Mouse (Mus musculus): Measurements from ENCODE around the gene Acvr1b.
A peak's percentile ranks its signal among the peaks of the same experiment; 100 is the strongest.

The Acvr1b gene

DNA sequence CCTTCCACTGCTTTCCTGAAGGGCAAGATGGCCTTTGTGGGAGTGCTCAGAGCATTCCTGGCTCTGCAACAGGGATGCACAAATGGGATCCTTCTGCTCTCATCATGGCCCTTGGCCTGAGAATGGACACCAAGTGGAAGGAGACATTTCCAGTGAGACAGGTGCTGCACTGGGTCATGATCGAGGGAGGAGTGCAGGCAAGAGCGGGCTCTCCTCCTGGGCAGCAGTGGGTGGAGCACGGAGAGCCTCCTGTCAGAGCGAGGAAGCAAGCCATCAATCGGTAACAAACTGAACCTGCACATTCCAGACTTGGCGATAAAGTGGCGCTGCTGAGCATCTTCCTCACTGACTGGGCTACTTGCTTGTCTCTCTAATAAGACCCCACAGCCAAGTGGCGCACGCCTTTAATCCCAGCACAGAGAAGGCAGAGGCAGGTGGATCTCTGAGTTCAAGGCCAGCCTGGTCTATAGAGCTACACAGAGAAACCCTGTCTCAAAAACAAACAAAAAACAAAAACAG is 27.0 kb downstream of the Acvr1b start:
- no peak for DNase-seq

DNA sequence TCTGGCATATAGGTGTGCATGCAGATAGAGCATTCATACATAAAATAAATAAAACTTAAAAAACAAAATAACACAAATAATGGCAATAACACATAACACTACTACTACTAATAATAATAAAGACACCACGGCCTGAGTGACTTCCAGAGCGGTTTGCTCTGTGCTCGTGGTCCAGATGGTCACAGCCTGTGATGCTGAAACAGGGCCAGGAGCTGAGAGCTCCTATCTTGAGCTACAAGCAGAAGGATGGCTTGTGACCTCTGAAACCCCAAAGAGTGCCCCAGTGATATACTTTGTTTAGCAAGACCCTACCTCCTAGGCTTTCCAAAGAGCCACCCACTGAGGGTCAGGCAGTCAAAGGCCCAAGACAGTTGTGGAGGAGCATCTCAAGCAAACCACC is 27.5 kb downstream of the Acvr1b start:
- no peak for DNase-seq

DNA sequence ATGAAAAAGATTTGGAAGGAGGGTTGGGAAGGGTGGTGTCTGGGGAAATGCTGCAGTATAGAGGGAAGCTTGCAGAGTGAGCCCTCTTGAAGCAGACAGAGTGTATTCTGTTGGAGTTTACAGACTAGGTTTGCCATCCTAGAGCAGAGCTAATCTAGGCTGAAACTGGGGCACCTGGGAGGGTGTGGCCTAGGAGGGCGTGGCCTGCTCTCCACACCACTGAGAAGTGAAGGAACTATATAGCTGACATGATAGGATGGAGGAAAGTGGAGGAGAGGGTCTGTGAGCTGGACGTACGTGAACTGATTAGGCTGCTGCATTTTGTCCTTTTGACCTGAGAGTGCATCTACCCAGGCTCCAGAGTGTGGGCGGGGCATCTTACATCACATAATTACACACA is 29.8 kb downstream of the Acvr1b start:
- DNase-seq = no peak

DNA sequence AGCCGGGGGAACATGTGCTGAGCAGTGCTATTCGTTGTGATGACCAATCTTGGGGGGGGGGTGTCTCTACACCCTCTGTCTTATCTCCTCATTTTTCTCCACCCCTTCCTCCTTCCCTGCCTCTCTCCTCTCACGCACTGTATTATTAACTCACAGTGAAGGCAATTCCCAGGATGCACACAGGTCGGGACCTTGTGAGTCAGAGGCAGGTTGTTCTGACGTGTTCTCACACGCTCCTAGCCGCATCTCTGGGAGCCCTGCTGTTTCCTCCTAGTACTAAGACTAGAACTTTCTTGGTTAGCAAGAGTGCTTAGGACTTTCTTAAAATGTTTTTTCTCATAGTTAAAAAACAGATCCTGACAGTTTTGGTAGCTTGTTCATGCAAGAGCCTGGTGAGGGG is 30.9 kb downstream of the Acvr1b start:
- DNase-seq = no peak

- DNase-seq = no peak
Observed at GRCm38 (mm10) chr15:101210228-101210627, 36.4 kb downstream of the Acvr1b start.

DNA sequence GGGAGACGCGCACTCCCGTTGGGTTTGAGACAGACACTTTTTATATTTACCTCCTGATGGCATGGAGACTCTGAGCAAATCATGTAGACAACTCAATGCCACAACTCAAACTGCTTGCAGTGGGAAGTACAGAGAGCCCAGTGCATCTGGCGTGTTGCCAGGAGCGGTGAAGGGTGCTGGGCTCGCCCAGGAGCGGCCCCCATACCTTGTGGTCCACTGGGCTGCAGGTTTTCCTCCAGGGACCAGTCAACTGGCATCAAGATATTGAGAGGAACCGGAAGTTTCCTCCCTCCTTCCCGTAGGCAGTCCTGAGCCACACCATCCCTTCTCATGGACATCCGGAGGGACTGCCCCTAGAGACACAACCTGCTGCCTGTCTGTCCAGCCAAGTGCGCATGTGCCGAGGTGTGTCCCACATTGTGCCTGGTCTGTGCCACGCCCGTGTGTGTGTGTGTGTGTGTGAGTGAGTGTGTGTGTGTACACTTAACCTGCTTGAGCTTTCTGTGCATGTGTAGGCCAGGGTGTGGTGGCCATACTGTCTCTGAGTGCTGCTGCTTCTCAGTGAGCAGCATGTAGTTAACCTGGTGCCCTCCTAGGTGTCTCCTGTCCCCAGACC is 37.2 kb downstream of the Acvr1b start:
- DNase-seq = no peak

GRCm38 (mm10) chr15:101212435-101212834 is 38.6 kb downstream of the Acvr1b start:
- DNase-seq = no peak

- no peak for DNase-seq
Observed at GRCm38 (mm10) chr15:101215136-101215535, 41.3 kb downstream of the Acvr1b start.

- no peak for DNase-seq
Observed at GRCm38 (mm10) chr15:101216036-101216435, 42.2 kb downstream of the Acvr1b start.

DNA sequence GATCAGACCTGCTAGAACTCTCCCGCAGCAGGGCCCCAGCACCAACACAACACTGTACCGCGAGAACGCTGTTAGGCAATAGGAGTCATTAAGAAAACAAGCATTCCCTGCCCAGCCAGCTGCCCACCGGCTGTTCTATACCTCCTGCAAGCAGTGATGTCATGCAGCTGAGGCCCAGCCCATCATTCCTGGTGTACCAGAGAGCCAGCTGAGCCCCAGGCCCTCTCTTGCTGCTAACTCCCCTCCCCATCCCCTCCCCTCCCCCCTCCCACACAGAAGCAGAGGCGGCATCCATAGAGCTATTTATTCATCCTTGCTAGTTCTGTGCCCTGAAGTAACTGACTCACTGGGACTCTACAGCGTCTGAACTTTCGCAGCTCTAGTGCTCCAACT is 47.0 kb downstream of the Acvr1b start:
- DNase-seq = no peak

DNA sequence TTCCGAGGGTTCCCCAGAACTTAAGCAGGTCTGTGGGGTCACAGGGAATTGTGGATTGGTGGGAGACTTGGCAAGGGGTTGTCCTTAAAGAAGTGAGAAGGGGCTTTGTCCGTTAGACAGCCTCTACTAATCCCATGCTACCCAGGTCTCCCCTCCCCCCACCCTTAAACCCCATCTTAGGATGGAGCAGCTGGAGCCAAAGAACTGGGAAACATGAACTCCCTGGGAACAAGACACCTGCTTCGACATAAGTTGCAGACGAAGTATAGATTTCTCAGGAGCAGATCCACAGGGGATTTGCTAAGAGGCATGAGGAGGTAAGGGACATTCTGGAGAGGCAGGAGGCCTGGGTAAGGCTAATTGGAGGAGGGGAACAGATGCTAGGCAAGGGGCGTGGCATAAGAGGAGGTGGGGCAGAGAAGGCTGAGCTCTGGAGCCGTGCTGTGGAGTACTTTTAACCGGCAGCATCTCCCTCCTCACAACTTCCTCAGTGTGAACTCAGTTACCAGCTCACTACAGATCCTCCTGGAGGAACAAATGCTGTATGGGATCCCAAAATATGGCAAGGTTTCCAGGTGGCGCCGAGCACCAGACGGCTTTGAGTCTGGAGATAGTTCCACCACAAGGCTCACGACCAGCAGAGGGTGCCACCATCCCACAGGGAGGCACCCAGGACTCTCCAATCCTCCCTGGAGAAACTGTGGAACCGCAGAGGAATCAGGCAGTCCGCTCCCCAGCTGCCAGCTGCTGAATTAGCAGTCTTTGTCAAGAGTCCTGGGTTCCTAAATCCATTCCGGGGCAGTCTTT is 47.6 kb downstream of the Acvr1b start:
- DNase-seq = peak; percentile 51 to 59

GRCm38 (mm10) chr15:101222897-101223482 is 49.1 kb downstream of the Acvr1b start:
- DNase-seq = no peak

- DNase-seq = no peak
Observed at GRCm38 (mm10) chr15:101223596-101223995, 49.7 kb downstream of the Acvr1b start.

GRCm38 (mm10) chr15:101224006-101224906 is 50.4 kb downstream of the Acvr1b start, which contains the start of gene Grasp:
TSS of gene Grasp (plus strand) at chr15:101224188.
- DNase-seq = peak; percentile 66 to 71

- no peak for DNase-seq
Observed at GRCm38 (mm10) chr15:101224977-101225376, 51.1 kb downstream of the Acvr1b start.

- DNase-seq = no peak
Observed at GRCm38 (mm10) chr15:101227971-101228370, 54.1 kb downstream of the Acvr1b start.

- DNase-seq = no peak
Observed at GRCm38 (mm10) chr15:101228866-101229590, 55.2 kb downstream of the Acvr1b start.

GRCm38 (mm10) chr15:101230503-101230902 is 56.6 kb downstream of the Acvr1b start:
- DNase-seq = no peak

- no peak for DNase-seq
Observed at GRCm38 (mm10) chr15:101230995-101231647, 57.3 kb downstream of the Acvr1b start.

DNA sequence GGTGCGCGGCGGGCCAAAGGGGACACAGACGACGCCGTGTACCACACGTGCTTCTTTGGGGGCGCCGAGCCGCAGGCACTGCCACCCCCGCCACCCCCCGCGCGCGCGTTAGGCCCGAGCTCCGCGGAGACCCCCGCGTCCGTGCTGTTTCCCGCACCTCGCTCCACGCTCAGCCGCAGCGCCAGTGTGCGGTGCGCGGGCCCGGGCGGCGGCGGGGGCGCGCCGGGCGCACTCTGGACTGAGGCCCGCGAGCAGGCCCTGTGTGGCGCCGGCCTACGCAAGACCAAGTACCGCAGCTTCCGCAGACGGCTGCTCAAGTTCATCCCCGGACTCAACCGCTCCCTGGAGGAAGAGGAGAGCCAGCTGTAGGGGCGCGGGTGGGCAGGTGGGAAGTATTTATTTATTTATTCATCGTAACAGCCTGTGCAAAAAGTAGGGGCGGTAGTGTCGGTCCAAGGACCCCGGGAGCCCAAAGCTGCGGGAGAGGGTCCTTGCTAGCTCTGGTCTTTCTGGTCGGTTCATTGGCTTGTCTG is 57.8 kb downstream of the Acvr1b start:
- DNase-seq = no peak

- no peak for DNase-seq
Observed at GRCm38 (mm10) chr15:101232607-101233006, 58.7 kb downstream of the Acvr1b start.

Measured in thymus, adult 18-20 months (tissue).